In the genomic region with DNA sequence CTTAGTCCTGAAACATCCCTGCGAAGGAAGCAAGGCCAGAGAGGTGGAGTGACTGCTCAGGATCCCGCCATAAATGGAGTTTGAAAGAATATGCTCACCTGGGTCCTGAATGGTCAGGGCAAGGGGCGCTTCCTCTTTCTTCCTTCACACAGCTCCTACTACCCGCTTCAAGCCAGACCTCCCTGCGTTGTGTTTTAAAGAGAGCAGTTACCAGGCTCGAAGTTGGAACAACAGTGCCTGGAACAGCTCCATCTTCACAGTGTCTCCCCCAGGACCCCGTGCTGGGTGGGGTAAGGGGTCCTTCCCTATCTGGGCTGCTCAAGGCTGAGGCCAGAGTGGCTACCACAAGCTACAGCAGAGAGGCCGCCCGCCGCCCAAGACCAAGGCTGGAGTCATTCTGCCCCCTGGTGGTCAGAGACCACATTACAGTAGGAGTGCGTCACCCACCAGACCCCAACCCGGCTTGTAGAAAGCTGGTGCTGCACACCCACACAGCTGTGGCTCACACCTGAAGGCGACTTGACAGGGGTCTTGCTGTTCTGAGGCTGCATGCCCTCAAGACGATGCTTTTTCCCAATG, we compare ENCODE assay signal across 8 mouse cellular contexts. TPM values are rescaled to one million over a fixed set of nuclear protein-coding genes. Genes with fewer than 3 reads are reported as not detected.
DNase-seq lines count a peak whose midpoint lies in the region; ATAC-seq lines count a peak whose summit lies in the region.

No protein-coding gene starts in this region.

- WGBS in embryonic facial prominence, embryonic 10.5 days = 33% methylated on average over 14 of the region's 14 CpGs
- WGBS in kidney, embryonic 16.5 days = 42% methylated on average over 14 of the region's 14 CpGs
- 21% methylated on average over 14 of the region's 14 CpGs for WGBS in liver, embryonic 12.5 days (ENCODE audit: insufficient replicate concordance)
- WGBS in stomach, embryonic 15.5 days = 39% methylated on average over 14 of the region's 14 CpGs

- H3K27ac ChIP-seq in embryonic facial prominence, embryonic 10.5 days (replicated peaks) = 0 out of 2 replicates have a peak overlapping the region, but pooled peaks have one; percentile 82
- no peak overlapping the region for H3K27ac ChIP-seq in kidney, embryonic 16.5 days (ENCODE audit: low read length)
- H3K27ac ChIP-seq in liver, embryonic 12.5 days = no peak overlapping the region
- H3K27ac ChIP-seq in stomach, embryonic 15.5 days = peak overlapping the region; percentile 81; the same call in 1 of the 2 replicates

- peak; percentile 46 for DNase-seq in 3134 (ENCODE audit: extremely low read depth, insufficient read length, low spot score)
- peak; percentile 90 for DNase-seq in adrenal gland, postnatal 10 days
- peak; percentile 86 for DNase-seq in embryonic facial prominence, embryonic 10.5 days (ENCODE audit: low spot score)
- DNase-seq in heart, adult 9 months (ENCODE audit: low spot score in 2 of 2) = peak; percentile 66 to 80
- DNase-seq in neural tube, embryonic 10.5 days (ENCODE audit: extremely low spot score, low spot score) = peak; percentile 91

- no peaks in the 10 kb centered on the region for H3K36me3 ChIP-seq in embryonic facial prominence, embryonic 10.5 days (replicated peaks)
- H3K36me3 ChIP-seq in kidney, embryonic 16.5 days (ENCODE audit: insufficient read depth, low read length) = no peaks in the 10 kb centered on the region
- H3K36me3 ChIP-seq in liver, embryonic 12.5 days = no peaks in the 10 kb centered on the region
- no peaks in the 10 kb centered on the region for H3K36me3 ChIP-seq in stomach, embryonic 15.5 days

- no peak overlapping the region for H3K4me2 ChIP-seq in kidney, embryonic 16.5 days (replicated peaks; ENCODE audit: low read depth, low read length)
- H3K4me2 ChIP-seq in liver, embryonic 12.5 days = 0 out of 2 replicates have a peak overlapping the region, but pooled peaks have one; percentile 1
- no peak overlapping the region for H3K4me2 ChIP-seq in stomach, embryonic 15.5 days

- H3K4me1 ChIP-seq in embryonic facial prominence, embryonic 10.5 days = peaks cover 72% of the 10 kb centered on the region
- peaks cover 16% of the 10 kb centered on the region for H3K4me1 ChIP-seq in kidney, embryonic 16.5 days (ENCODE audit: insufficient read depth, low read length)
- H3K4me1 ChIP-seq in liver, embryonic 12.5 days = peaks cover 24% of the 10 kb centered on the region
- H3K4me1 ChIP-seq in stomach, embryonic 15.5 days = peaks cover 24% of the 10 kb centered on the region

- H3K9ac ChIP-seq in kidney, embryonic 16.5 days (replicated peaks; ENCODE audit: low read length) = no peak overlapping the region
- H3K9ac ChIP-seq in liver, embryonic 12.5 days = no peak overlapping the region
- no peak overlapping the region for H3K9ac ChIP-seq in stomach, embryonic 15.5 days

- ATAC-seq in kidney, embryonic 16.5 days (ENCODE audit: low FRiP score, low TSS enrichment) = 0 out of 2 replicates have a peak, but pooled peaks have one; percentile 23
- no peak; the same call in 1 of the 2 replicates for ATAC-seq in liver, embryonic 12.5 days
- 0 out of 2 replicates have a peak, but pooled peaks have one; percentile 5 for ATAC-seq in stomach, embryonic 15.5 days (ENCODE audit: insufficient read depth, low FRiP score, low read depth)

- H3K9me3 ChIP-seq in embryonic facial prominence, embryonic 10.5 days = peaks cover 29% of the 10 kb centered on the region
- peaks cover 5% of the 10 kb centered on the region; the same call in 1 of the 2 replicates for H3K9me3 ChIP-seq in kidney, embryonic 16.5 days (ENCODE audit: low read length)
- H3K9me3 ChIP-seq in liver, embryonic 12.5 days (replicated peaks) = peaks cover 9% of the 10 kb centered on the region
- no peaks in the 10 kb centered on the region for H3K9me3 ChIP-seq in stomach, embryonic 15.5 days

- H3K27me3 ChIP-seq in embryonic facial prominence, embryonic 10.5 days (replicated peaks; ENCODE audit: low read depth, poor library complexity, severe bottlenecking) = peaks cover 60% of the 10 kb centered on the region
- no peaks in the 10 kb centered on the region for H3K27me3 ChIP-seq in kidney, embryonic 16.5 days (ENCODE audit: insufficient read depth, low read length)
- H3K27me3 ChIP-seq in liver, embryonic 12.5 days (replicated peaks) = peaks cover 78% of the 10 kb centered on the region
- no peaks in the 10 kb centered on the region for H3K27me3 ChIP-seq in stomach, embryonic 15.5 days (replicated peaks)

- no peak overlapping the region for H3K4me3 ChIP-seq in embryonic facial prominence, embryonic 10.5 days
- no peak overlapping the region for H3K4me3 ChIP-seq in kidney, embryonic 16.5 days (ENCODE audit: low read length)
- H3K4me3 ChIP-seq in liver, embryonic 12.5 days = no peak overlapping the region
- H3K4me3 ChIP-seq in stomach, embryonic 15.5 days (replicated peaks) = no peak overlapping the region

RNA-seq across cellular contexts. Expression of a gene that starts 5.3 kb away (rescaled TPM):
- total RNA-seq in adrenal gland, postnatal 10 days (2021) = 100 to 1,000 TPM; 386 to 453 TPM
- polyA plus RNA-seq in embryonic facial prominence, embryonic 10.5 days (2016; fragmentation: Nextera tagmentation; extraction: Ambion mirVana) = 355 and 407 TPM in 2 replicates
- 675 and 814 TPM in 2 replicates for polyA plus RNA-seq in kidney, embryonic 16.5 days (2015; fragmentation: Nextera tagmentation; extraction: Ambion mirVana)
- 434 and 450 TPM in 2 replicates for polyA plus RNA-seq in liver, embryonic 12.5 days (2016; fragmentation: Nextera tagmentation; extraction: Ambion mirVana)
- polyA plus RNA-seq in stomach, embryonic 15.5 days (2015; fragmentation: Nextera tagmentation; extraction: Ambion mirVana) = 768 and 804 TPM in 2 replicates

RNA-seq across cellular contexts. Expression of a gene that starts 7.3 kb away (rescaled TPM):
- 10 to 100 TPM in 1 of 2 experiments, 1 to 10 TPM in 1; 6.5 to 15.0 TPM for total RNA-seq in adrenal gland, postnatal 10 days (2021)
- 0.26 and 0.96 TPM in 2 replicates for polyA plus RNA-seq in embryonic facial prominence, embryonic 10.5 days (2016; fragmentation: Nextera tagmentation; extraction: Ambion mirVana)
- 7.2 and 8.3 TPM in 2 replicates for polyA plus RNA-seq in kidney, embryonic 16.5 days (2015; fragmentation: Nextera tagmentation; extraction: Ambion mirVana)
- 4.5 and 5.1 TPM in 2 replicates for polyA plus RNA-seq in liver, embryonic 12.5 days (2016; fragmentation: Nextera tagmentation; extraction: Ambion mirVana)
- 9.2 and 11.7 TPM in 2 replicates for polyA plus RNA-seq in stomach, embryonic 15.5 days (2015; fragmentation: Nextera tagmentation; extraction: Ambion mirVana)

RNA-seq across cellular contexts. Expression of a gene that starts 36.8 kb away (rescaled TPM):
- under 1 TPM in 1 of 2 experiments, not detected in 1; 0.82 TPM for total RNA-seq in adrenal gland, postnatal 10 days (2021)
- 2.7 and 2.9 TPM in 2 replicates for polyA plus RNA-seq in embryonic facial prominence, embryonic 10.5 days (2016; fragmentation: Nextera tagmentation; extraction: Ambion mirVana)
- polyA plus RNA-seq in kidney, embryonic 16.5 days (2015; fragmentation: Nextera tagmentation; extraction: Ambion mirVana) = 9.1 and 10.4 TPM in 2 replicates
- polyA plus RNA-seq in liver, embryonic 12.5 days (2016; fragmentation: Nextera tagmentation; extraction: Ambion mirVana) = 18.1 and 18.5 TPM in 2 replicates
- 11.5 and 13.7 TPM in 2 replicates for polyA plus RNA-seq in stomach, embryonic 15.5 days (2015; fragmentation: Nextera tagmentation; extraction: Ambion mirVana)

Comparison
In these comparisons a context has a peak if more than half of its experiments do, and no peak if none do; other contexts are left out.
1. H3K27ac ChIP-seq: peak in embryonic facial prominence, embryonic 10.5 days (single experiment) and stomach, embryonic 15.5 days (single experiment); none in kidney, embryonic 16.5 days (single experiment) and liver, embryonic 12.5 days (single experiment).
2. Peak in every context shown above with its lines, with median percentiles within 50 percentile points of each other: DNase-seq.